Mouse (Mus musculus) urinary bladder, postnatal 25 days (tissue): ENCODE data around the gene Ttf1.

Experiments
- DNase-seq: peaks from one replicate; pipeline ENCODE4 v3.0.0; 2022; ENCODE audit warnings: low spot score

The Ttf1 gene

DNA sequence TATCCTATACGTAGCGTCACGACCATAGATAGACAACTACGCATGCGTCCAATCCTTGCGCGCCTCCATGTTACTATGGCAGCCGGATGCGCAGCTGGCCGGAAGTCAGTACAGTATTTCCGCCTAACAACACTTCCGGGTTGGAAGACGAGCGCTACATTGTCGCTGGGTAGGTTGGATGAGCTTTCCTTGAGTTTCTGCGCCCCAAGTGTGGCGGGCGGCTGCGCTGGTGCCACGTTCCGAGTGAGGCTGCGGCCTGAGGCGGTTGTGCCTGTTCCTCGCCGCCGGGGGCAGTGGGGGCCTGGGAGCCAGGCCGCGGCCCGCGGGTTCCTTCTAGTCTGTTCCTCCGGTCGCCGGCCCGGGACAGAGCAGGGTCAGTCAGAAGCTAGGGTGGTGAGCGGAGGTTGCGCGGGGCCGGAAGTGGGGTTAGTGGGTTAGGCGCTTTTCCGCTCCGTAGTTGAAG lies at the start of gene Ttf1:
Gene Ttf1, plus strand, starts transcription at position 128 of the 463 bp plus-strand sequence.
- DNase-seq = peak; percentile 76

DNA sequence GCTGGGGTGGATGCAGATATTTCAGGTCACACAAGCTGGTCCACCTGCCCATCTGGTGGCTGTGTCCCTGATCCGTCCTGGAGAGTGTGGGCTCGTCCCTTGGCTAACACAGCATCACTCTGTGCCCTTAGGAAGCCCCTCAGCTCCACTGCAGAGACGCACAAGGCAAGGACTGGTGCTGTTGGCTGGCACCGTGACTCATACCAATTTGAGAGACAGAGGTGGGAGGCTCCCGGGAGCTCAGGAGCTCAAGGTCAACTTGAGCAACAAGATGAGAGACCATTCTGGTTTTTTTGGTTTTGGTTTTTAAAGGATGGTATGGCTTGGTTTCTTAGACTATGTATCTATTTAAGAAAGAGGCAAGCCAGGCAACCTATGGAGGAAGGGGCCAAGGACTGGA lies 47.5 kb upstream of the Ttf1 start:
- no peak for DNase-seq

DNA sequence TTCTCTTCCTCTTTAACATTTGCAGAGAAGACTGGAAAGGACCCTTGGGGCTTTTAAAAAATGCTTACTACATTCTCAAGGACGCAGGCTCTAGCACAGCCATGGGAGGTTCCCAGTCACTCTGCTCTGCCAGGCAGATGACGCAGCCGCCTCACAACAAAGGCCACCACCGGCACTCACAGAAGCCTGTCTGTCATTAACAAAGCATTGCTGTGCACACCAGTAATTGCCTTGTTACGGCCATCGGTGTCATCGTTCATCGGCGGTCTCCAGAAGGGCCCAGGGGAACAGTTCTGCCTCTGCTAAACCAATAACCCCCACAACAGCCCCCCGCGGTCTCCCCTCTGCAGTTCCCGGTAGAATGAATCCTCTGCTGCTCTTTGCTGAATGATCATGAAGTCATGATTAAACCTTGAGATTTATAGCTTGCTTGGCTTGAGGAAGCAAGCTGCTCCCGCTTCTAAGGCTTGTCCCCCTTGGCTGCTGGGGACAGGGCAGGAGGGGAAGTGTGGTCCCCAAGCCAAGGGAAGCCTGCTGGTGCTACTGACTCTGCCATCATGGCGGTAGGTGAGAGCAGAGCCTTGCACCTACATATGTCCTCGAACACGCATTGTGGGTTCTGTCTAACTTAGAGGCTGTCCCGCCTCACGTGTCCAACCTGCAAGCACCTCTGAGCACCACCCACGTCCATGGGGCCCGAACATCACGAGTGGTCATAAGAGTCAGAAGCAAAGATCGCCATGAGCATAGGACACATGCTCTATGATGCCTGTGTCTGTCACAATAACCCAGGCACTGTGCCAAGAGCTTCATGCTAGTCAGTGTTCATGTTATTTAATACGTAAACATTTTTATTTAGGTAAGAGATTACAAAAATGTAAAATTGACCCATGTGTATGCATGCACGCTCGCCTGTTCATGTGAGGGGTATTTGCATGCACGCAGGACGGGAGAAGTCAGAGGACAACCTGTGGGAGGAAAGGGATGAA lies 43.2 kb upstream of the Ttf1 start:
- DNase-seq = no peak

DNA sequence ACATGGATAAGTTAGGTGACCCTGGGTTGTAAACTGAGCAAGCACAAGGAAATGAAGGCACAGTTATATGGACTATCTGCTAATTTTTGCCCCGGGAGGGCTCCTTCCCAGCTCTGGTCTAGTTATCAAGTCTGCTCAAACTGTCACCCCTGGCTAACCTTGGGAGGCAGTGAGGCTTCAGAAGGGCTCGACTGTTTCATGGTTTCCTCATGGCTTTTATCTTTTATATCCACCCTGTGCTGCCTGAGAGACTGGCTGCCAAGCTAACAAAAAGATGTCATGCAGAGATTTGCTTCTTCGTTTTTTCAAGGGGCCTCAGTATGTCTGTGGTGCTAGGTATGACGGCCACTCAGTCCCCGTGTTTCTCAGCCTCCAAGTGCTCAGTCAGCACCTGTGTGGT lies 41.4 kb upstream of the Ttf1 start:
- DNase-seq = no peak

DNA sequence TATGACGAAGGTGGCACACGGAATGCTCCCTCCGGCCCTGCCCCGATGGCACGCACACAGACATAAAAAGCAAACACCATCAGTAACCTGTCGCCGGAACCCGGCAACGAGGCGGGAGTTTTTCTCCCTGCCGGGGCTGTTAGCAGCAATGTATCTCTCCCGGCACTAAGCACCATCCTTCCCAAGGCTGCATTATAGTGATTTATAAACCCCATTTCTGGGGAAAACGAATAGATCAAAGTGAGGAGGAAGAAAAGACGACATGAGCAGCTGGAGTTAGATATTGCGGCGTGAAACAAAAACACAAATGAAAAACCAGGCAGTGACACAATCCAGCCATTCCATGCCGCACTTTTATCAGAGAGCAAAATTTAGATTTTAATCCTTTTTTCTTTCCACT lies 39.0 kb upstream of the Ttf1 start:
- DNase-seq = no peak

DNA sequence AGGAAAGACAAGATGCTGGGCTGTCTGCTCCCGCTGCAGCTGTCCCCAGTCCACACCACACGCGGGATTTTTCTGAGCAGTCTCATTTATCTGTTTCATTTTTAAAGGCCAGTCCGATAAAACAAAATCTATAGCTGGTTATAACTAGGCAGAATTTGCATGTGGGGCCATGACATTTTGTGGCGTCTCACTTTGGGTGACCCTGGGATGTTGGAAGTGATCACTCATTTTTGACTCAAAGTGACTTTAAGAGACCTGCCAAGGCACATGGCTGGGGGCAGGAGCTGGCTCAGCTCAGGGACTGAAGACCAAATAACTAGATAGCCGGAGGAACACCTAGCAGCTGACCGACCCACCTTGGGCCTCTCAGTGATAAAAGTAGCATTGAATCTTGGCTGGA lies 37.1 kb upstream of the Ttf1 start:
- no peak for DNase-seq

DNA sequence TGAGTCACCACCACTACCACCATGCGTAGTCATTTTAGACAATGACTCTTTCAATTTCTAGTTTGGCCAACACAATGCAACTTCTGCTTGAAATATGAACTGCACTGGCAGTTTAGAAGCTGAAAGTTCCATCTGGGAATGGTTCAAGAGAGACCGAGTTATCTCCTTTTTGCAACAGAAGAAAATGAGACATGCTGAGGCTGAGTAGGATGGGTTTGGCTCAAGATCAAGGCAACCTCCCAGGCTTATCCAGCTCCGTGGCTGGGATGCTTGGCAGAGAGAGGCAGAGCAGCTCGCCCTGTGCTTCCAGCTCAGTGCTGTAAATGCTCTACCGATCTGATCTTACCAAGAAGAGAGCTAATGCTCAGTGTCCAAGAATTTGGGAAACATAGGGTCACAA lies 34.8 kb upstream of the Ttf1 start:
- no peak for DNase-seq

DNA sequence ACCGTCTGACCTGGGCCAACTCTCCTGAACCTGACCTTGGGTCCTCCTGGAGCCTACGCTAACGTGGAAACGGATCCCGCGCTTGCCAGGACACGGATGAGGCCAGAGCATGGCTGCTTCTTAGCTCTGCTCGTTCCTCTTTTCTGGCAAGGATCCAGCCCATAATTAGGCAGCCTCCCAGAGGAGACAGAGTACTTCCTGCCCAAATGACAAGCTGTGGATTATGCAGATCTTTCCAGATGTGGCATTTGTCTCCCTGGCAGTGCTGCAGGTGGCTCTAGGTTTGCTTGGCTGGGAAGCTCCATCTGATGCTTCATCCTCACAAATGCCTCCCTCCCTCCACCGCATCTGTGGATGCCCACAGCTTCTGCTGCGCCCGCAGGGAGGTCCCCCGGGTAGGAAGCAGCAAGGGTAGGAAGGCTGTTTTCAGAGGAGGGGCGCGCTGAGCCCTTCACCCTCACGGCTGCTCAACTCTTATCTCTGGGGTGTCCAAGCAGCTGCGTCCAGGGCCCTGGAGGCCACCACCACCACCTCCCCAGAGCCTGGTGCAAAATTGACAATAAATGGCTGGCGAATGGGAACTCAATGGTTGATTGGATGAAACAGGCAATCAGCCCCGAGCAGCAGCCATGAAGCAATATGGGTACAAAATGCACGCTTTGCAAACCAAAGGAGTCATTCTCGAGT lies 29.9 kb upstream of the Ttf1 start:
- DNase-seq = no peak

DNA sequence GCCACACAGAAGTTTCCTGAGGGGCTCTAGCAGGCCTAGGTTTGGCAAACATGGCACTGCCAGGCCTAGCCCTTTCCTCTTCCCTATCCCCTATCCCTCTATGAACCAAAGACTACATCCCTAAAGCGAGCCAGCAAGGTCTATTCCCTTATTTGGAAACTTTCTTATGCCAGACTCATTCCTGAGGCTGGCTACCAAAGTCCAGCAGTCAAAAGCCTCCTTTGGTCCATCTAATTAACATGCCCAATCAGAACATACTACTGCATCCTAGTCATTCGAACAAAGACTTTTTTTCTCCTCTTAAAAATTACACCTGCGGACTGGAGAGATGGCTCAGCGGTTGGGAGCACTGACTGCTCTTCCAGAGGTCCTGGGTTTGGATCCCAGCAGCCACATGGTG lies 28.1 kb upstream of the Ttf1 start:
- no peak for DNase-seq

DNA sequence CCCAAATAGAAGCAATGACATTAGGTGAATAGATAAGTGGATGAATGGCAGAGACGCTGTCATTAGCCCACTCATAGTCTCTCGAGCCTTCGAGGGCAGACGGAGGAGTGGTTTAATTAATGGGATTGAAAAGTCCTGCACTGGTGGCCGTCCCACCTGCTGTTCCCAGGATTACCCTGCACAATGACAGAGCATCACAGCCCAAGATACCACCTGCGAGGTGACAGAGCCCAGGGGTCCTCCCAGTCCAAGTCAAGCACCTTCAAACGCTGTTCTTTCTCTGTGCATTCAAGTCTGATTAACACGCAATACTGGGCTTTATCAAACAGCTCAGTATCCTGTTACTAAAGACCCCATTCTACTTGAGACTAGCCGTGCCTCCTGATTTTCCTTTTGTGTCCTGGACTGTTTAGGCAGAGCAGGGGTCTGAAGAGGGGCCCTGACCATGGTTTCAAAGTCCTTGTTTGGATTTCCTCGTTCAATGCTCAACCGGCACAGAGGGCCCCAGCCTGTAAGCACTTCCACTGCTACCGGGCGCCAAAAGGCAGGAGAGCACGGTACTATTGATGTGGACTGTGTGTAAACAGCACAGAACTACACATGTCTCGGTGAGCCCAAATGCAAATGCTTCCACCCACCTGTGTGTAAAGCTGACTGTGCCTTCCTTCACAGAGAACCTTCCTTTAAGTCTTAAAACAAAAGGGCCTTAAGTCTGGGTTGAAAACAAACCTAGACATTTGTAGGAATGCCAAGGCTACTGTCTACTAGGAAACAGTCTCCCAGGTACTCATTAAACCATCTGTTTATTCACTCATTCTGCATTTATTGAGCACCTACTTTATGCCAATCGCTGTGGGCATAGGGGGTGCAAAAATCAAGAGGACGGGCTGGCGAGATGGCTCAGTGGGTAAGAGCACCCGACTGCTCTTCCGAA lies 25.3 kb upstream of the Ttf1 start:
- DNase-seq = no peak

DNA sequence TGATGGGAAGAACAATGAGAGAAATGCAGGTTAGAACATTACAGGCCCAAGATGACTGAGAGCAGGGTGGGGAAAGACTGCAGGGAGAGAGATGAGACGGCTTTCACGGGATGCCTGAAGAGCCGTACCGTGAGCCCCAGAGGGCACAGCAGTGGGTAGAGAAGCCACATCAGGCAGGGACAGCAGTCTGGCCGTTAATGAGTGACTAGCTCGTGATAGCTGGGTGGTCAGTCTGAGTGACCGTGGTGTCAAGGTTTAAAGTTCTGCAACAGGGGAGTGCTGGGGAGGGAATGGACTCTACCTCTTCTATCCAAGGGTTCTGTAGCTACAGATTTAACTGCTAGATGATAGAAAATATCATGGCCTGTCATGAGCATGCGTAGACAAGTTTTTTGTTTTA lies 24.4 kb upstream of the Ttf1 start:
- DNase-seq = no peak

DNA sequence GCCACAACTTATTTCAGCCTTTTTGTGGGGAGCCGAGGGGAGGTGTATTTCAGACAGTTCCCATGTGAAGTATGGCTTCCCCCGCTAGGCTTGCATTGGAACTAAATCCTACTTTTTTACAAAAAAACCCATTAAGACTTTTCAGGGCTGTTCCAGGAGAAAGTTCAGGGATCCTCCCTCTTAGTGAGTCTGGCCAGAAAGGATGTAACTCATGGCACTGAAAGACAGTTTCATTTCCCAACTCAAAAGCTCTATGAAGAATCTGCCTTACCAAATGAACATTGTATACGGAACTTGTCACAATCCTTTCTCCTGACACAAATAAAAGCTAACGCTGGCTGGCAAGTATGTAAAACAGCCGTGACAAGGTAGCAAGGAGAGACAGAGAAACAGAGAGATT lies 20.3 kb upstream of the Ttf1 start:
- DNase-seq = no peak

DNA sequence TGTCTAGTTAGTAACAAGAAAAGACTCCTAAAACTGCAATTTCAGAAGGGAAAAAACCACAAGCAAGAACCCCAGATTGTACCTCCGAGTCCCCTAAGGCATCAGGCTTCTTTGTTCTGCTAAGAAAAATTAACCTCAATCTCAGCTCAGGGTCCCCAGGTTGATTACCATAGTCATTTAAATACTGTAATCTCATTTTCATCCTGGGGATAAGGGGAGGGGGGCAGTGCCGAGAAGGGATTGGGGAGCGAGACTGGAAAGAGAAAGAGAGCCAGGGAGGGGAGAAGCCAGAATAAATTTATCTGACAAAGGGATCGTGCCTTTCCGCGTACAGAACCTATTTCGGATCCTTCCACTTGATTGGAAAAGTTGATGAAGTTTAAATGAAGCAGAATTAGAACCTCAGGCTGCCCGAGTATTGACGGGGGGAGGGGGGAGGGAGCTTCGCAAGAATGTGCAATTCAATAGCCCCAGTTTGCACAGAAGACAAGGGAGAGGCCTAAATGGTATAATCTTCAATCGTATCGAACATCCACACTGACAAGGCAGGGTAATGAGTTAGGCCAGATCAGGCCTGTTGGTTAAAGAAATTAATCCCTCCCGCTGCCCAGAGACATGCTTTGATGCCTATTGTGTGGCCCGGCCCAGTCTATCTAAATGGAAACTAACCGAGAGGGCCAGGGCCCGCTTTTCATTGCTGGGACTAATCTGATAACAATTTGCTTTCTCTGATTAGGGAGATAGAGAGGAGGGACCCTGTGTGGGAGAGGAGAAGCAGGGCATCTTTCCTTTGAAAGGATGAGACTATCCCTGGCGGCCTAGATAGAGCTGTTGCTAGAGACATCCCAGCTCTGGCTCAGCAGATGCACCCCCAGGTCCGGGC lies 19.2 kb upstream of the Ttf1 start:
- no peak for DNase-seq

DNA sequence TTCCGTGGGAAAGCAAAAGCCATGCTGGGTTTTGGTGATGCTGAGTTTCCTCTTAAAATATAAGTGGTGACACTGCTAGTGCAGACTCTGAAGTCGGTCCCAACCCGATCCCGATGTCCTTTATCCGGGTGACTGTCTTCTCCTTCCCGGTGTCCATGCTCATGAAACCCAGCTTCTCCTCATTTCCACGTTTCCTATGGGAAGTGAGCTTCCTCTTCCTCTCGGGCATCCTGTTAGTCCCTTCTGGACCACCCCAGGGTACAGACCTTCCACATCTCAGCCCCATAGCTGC lies 18.6 kb upstream of the Ttf1 start:
- no peak for DNase-seq

DNA sequence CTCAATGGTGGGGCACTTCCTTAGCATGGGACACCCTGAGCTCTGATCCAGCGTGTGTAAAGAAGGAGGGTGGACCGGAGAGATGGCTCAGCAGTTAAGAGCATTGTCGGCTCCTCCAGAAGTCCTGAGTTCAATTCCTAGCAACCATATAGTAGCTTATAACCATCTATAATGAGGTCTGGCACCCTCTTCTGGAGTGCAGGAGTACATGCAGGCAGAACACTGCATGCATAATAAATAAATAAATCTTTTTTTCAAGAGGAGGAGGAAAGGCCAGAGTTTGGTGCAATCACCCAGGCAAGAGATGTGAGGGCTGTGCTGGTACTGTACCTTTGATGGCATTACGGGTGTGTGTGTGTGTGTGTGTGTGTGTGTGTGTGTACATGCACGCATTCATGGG lies 17.9 kb upstream of the Ttf1 start:
- no peak for DNase-seq

DNA sequence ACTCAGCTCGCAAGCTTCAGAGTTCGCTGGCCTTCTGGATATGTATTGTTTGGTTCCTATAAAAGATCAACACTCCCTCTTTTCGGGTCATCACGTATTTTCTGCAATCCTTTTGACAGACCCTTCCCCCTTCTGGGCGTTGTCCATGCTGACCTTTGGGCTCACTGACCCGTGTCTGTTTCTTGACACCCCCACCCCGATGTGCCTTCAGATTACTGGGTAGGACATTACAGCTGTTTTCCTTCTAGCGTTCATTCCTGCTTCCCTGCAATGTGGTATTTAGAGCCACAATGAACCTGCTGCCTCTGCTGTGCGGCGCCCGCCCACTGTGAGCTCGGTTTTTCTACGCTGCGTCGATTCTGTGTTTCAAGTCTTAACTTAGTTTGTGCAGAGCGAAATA lies 13.9 kb upstream of the Ttf1 start:
- DNase-seq = no peak

DNA sequence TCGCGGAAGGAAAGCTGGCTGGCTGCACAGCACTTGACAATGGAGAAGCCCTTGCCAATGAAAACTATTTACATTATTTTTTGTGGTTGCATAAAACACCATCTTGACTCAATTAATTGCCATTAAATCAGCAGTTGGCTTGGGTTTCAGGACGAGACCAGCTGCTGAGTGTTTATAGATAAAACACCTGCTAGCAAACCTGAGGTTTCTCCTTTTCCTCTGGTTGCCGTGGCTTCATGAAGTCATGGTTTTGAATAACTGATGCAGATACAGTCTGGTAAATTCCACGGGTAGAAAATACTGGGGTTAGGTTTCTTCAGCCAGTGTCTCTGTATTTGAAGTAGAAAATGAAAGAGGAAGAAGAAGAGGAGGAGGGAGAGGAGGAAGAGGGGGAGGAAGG lies 8.1 kb upstream of the Ttf1 start:
- no peak for DNase-seq

DNA sequence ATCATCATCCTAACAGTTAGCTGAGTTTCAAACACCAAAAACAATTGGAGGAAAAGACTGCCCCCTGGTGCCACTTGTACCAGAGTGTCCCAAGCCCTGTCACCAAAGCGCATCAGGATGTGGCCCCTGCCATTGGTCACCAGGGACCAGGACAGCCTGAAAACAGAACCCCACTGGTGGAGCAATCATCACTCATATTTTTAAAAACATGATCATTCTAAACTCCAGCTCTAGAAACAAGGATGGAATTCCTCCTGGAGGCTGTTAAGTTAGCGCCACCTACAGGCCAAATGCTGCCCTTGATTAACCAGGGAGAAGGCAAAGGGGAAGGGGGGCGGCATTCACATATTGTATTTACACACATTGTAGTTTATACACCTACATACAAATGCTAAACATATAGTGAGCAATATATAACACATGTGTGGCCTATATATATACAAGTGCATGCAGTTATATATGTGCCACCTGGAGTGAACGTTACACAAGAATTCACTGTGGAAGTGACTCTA lies 7.1 kb upstream of the Ttf1 start:
- DNase-seq = peak; percentile 43

DNA sequence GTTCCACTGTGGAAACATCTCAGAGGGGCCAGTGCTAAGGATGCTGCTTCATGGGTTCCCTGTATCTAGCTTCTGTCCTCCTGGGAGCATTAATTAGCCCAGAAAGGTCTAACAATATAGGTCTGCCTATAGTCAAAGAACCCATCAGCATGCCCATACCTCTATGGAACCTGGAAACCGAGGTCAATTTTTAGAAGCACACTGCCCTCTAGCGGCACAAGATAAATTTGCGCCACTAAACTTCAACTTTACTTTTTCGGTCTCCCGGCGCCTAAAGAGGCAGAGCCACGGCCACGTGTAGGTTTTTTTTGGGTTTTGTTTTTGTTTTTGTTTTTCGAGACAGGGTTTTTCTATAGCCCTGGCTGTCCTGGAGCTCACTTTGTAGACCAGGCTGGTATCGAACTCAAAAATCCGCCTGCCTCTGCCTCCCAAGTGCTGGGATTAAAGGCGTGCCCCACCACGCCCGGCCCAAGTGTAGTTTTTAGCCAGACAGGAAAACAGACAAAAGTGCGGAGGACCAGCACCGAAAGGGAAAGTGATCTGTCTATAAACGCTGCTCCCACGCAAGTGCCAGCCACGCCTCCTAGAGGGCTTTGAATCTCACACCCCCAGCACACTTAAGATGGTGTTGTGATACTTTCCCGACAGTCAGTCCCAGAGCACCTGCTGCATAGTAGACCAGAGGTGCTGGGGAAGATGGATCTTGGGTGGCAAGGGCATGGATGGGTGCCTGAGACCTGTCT lies 6.1 kb upstream of the Ttf1 start:
- peak; percentile 46 for DNase-seq

DNA sequence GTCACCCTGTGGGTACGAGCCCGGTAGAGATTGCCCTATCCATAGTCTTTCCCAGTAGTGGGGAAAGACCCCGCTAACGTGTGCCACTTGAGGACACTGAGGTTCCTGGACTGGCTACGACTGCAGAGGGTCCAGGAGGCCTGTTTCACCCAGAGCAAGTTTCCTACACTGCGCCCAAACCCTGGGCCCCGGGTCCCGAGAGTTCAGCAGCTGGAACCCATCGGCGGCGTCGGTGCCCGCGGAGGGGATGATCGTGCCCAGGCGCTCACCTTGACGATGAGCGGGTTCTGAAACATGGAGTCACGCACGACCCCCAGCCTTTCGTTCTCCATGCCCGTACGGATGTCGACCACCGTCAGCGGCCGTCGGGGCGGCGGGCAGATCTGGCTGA lies 5.5 kb upstream of the Ttf1 start:
- DNase-seq = no peak

DNA sequence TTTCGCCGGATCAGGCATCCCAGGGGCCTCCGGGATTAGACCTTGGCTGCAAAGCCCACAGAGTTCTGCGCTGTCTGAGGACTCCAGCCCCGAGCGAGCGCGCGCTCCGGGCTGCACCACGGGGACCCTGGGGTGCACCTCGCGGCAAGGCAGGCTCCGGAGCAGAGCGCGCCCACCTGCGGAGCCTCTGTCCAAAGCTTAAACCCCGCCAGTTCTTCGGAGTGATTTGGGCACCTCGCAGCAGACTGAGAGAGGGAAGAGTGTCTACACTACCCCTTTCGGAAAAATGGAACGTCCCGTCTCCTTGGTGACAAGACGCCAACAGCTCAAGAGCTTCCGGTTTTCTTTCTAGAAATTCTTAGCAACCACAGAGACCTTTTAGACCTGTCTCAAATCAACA lies 5.1 kb upstream of the Ttf1 start, which contains the start of gene Cfap77:
Gene Cfap77, minus strand, starts transcription at position 76 of the 400 bp plus-strand sequence.
- peak; percentile 50 for DNase-seq
